Mouse (Mus musculus): ENCODE data around the gene Mtf1.
A peak's percentile ranks its signal among the peaks of the same experiment; 100 is the strongest.

GRCm38 (mm10) chr4:124796913-124797312, 5.0 kb upstream of the Mtf1 start:
- TF ChIP-seq EP300 (optimal IDR thresholded peaks at IDR 0.05), result no peak
- TF ChIP-seq CTCF (IDR thresholded peaks at IDR 0.05; ENCODE audit: low read depth), result peak; percentile 43
